Mouse (Mus musculus): ENCODE results near the gene Usp54. TPM values are rescaled to one million over a fixed set of nuclear protein-coding genes. Genes with fewer than 3 reads are reported as not detected.

Gene Usp54
- polyA plus RNA-seq (2014; fragmentation: Nextera tagmentation; extraction: Ambion mirVana): 8.6 and 11.9 TPM in 2 replicates

DNA sequence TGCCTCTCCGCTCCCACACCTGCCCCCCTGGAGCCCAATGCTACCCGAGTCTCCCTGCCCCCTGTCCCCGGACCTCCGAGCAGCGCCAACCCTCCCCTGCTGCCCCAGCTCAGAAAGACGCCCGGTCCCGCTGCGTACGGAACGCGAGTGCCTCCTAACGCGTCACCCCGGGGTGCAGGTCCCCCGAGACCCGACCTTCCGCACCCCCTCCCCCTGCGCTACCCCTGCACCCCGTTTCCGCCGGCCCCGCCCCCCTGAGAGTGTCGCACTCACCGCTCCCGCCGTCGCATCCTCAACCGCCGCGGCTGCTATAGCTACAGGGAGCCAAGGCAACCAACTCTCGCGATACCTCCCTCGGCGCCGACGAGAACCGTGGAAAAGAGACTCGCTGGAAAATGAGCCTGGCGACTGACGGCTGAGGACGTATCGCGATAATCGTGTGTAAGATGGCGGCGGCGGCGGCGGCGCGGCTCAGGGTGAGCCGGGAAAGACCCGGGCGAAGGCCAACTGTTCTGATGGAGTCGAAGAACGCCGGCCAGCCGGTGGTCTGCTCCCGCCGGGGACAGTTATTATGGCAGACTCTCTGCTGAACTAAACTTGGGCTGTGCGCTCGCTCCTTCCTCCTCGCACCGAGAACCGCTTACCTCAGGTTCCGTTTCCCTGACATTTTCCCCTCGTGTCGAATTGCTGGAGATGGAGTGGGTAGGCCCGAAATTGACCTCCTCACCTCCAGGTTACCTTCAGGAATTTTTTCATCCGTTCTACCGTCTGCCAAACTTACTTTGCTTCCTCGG lies at the start of gene Usp54:
Gene Usp54 (minus strand): TSS at position 420 of the 794 bp plus-strand sequence.
- WGBS: under 1% methylated on average over 73 of the region's 73 CpGs
- Histone ChIP-seq H3K4me3 (ENCODE audit: low read depth, low read length) (peak within 1 kb of the TSS; percentile 78), H3K36me3 (ENCODE audit: control insufficient read depth, insufficient read depth, low read length) (no peaks in the 10 kb centered on the region), H3K27me3 (replicated peaks; ENCODE audit: control insufficient read depth, insufficient read depth, low read length) (no peaks in the 10 kb centered on the region), H3K27ac (ENCODE audit: low read depth, low read length) (peak within 1 kb of the TSS; percentile 92), H3K4me1 (ENCODE audit: control insufficient read depth, insufficient read depth, low read length) (no peaks in the 10 kb centered on the region), H3K9me3 (replicated peaks; ENCODE audit: control insufficient read depth, low read length) (no peaks in the 10 kb centered on the region), H3K9ac (ENCODE audit: low read length) (peak within 1 kb of the TSS; percentile 90), H3K4me2 (ENCODE audit: low read length) (peak within 1 kb of the TSS; percentile 82)
- peak; percentile 98 for ATAC-seq
- DNase-seq (ENCODE audit: low spot score): peak; percentile 99

DNA sequence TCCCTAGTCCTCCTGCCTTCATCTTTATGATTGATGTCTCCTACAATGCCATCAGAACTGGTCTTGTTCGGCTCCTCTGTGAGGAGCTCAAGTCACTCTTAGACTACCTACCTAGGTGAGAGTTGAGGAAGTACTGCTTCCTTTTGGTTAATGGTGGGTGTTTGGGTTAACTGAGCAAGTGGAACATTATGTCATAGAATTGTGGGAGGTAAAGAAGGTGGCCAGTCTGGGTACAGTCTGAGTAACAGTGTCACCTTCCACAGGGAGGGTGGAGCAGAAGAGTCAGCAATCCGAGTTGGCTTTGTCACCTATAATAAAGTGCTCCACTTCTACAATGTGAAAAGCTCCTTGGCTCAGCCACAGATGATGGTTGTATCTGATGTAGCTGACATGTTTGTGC lies 48.1 kb upstream of the Usp54 start:
- DNase-seq (ENCODE audit: low spot score) (no peak), ATAC-seq (no peak)
- Histone ChIP-seq H3K36me3 (ENCODE audit: control insufficient read depth, insufficient read depth, low read length) (peaks cover 99% of the 10 kb centered on the region), H3K4me1 (ENCODE audit: control insufficient read depth, insufficient read depth, low read length) (no peaks in the 10 kb centered on the region), H3K9me3 (replicated peaks; ENCODE audit: control insufficient read depth, low read length) (no peaks in the 10 kb centered on the region), H3K27ac (ENCODE audit: low read depth, low read length) (no peak overlapping the region), H3K9ac (ENCODE audit: low read length) (no peak overlapping the region), H3K4me2 (ENCODE audit: low read length) (no peak overlapping the region), H3K27me3 (replicated peaks; ENCODE audit: control insufficient read depth, insufficient read depth, low read length) (no peaks in the 10 kb centered on the region), H3K4me3 (ENCODE audit: low read depth, low read length) (no peak overlapping the region)
- 93% methylated on average over 2 of the region's 2 CpGs for WGBS

GRCm38 (mm10) chr14:20686576-20686975 lies 45.7 kb upstream of the Usp54 start:
- Histone ChIP-seq H3K9me3 (replicated peaks; ENCODE audit: control insufficient read depth, low read length) (no peaks in the 10 kb centered on the region), H3K4me1 (ENCODE audit: control insufficient read depth, insufficient read depth, low read length) (no peaks in the 10 kb centered on the region), H3K4me3 (ENCODE audit: low read depth, low read length) (no peak overlapping the region), H3K36me3 (ENCODE audit: control insufficient read depth, insufficient read depth, low read length) (peaks cover 99% of the 10 kb centered on the region), H3K27me3 (replicated peaks; ENCODE audit: control insufficient read depth, insufficient read depth, low read length) (no peaks in the 10 kb centered on the region), H3K9ac (ENCODE audit: low read length) (no peak overlapping the region), H3K27ac (ENCODE audit: low read depth, low read length) (no peak overlapping the region), H3K4me2 (ENCODE audit: low read length) (no peak overlapping the region)
- no peak for DNase-seq (ENCODE audit: low spot score)
- WGBS: 98% methylated on average over 3 of the region's 3 CpGs
- no peak for ATAC-seq

DNA sequence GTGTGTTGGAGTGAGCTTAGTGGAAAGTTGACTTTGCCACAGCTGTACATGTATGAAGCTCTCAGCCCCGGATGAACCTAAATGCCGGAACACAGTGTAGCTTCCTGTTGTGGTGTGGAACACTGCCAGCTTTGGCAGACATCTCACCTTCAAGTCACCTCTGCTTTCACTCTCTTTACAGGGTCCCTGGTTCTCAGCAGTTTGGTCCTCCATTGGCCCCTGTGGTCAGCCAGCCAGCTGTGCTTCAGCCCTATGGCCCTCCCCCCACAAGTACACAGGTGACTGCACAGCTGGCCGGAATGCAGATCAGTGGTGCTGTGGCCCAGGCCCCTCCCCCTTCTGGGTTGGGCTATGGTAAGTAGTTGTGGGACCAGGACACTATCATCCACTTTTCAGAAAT lies 41.6 kb upstream of the Usp54 start:
- Histone ChIP-seq H3K4me1 (ENCODE audit: control insufficient read depth, insufficient read depth, low read length) (no peaks in the 10 kb centered on the region), H3K27ac (ENCODE audit: low read depth, low read length) (no peak overlapping the region), H3K4me3 (ENCODE audit: low read depth, low read length) (no peak overlapping the region), H3K4me2 (ENCODE audit: low read length) (no peak overlapping the region), H3K36me3 (ENCODE audit: control insufficient read depth, insufficient read depth, low read length) (peaks cover 97% of the 10 kb centered on the region), H3K27me3 (replicated peaks; ENCODE audit: control insufficient read depth, insufficient read depth, low read length) (no peaks in the 10 kb centered on the region), H3K9ac (ENCODE audit: low read length) (no peak overlapping the region), H3K9me3 (replicated peaks; ENCODE audit: control insufficient read depth, low read length) (no peaks in the 10 kb centered on the region)
- 81% methylated on average over 3 of the region's 3 CpGs for WGBS
- DNase-seq (ENCODE audit: low spot score) (no peak), ATAC-seq (no peak)

DNA sequence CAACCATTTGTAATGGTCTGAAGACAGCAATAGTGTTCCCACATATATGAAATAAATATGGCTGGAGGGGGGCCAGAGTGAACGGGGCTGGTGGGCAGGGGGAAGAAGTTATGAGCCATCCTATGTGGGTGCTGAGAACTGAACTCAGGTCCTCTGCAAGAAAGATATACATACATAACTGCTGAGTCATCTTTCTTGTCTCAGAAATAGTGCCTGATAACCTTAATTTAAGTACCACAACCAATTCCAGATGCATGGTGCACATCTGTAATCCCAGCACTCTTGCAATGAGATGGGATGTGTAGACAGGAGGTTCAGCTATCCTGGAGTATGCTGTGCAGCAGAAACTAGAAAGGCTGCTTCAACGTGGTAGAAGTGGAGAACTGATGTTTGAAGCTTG lies 40.9 kb upstream of the Usp54 start:
- ATAC-seq (no peak), DNase-seq (ENCODE audit: low spot score) (no peak)
- Histone ChIP-seq H3K4me3 (ENCODE audit: low read depth, low read length) (no peak overlapping the region), H3K27ac (ENCODE audit: low read depth, low read length) (no peak overlapping the region), H3K9ac (ENCODE audit: low read length) (no peak overlapping the region), H3K27me3 (replicated peaks; ENCODE audit: control insufficient read depth, insufficient read depth, low read length) (no peaks in the 10 kb centered on the region), H3K4me2 (ENCODE audit: low read length) (no peak overlapping the region), H3K4me1 (ENCODE audit: control insufficient read depth, insufficient read depth, low read length) (no peaks in the 10 kb centered on the region), H3K36me3 (ENCODE audit: control insufficient read depth, insufficient read depth, low read length) (peaks cover 97% of the 10 kb centered on the region), H3K9me3 (replicated peaks; ENCODE audit: control insufficient read depth, low read length) (no peaks in the 10 kb centered on the region)
- 93% methylated on average over 2 of the region's 2 CpGs for WGBS

DNA sequence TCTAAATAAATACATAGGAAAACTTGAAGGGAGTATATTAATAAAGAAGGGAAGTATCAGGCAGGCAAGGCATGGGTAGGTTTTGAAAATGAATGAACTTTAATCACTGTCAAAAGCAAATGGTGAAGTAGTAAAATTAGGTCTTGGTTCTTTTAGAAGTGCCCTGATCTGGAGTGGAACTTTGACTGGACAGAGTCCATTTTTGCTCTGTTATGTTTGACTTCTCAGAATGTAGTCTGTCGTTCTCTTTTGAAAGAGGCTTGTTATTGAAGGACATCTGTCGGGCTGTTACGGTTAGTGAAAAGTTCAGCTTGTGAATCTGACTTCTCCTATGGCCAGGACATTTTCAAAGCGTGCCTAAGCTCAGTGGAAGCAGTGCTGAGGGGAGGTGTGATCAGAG lies 37.0 kb upstream of the Usp54 start:
- H3K4me2 ChIP-seq (ENCODE audit: low read length): no peak overlapping the region
- no peak for ATAC-seq
- peaks cover 69% of the 10 kb centered on the region for H3K36me3 ChIP-seq (ENCODE audit: control insufficient read depth, insufficient read depth, low read length)

GRCm38 (mm10) chr14:20674064-20674833 lies 33.4 kb upstream of the Usp54 start, which contains the start of gene Sec24c:
Sec24c (plus strand) TSS chr14:20674308.
- 2% methylated on average over 42 of the region's 43 CpGs for WGBS
- ATAC-seq: peak; percentile 98
- H3K9ac ChIP-seq (ENCODE audit: low read length): peak within 1 kb of the TSS; percentile 79

More for the DNA sequence above, 37.0 kb upstream of the Usp54 start:
- WGBS: 92% methylated on average over 4 of the region's 4 CpGs
- no peak overlapping the region for H3K9ac ChIP-seq (ENCODE audit: low read length)
- no peaks in the 10 kb centered on the region for H3K27me3 ChIP-seq (replicated peaks; ENCODE audit: control insufficient read depth, insufficient read depth, low read length)
- H3K4me3 ChIP-seq (ENCODE audit: low read depth, low read length): no peak overlapping the region
- H3K9me3 ChIP-seq (replicated peaks; ENCODE audit: control insufficient read depth, low read length): no peaks in the 10 kb centered on the region
- no peak overlapping the region for H3K27ac ChIP-seq (ENCODE audit: low read depth, low read length)
- DNase-seq (ENCODE audit: low spot score): no peak
- H3K4me1 ChIP-seq (ENCODE audit: control insufficient read depth, insufficient read depth, low read length): peaks cover 3% of the 10 kb centered on the region; the same call in 1 of the 2 replicates

GRCm38 (mm10) chr14:20673735-20674063 lies 32.8 kb upstream of the Usp54 start:
- peak overlapping the region; percentile 64; the same call in 1 of the 2 replicates for H3K27ac ChIP-seq (ENCODE audit: low read depth, low read length)
- WGBS: 16% methylated on average over 13 of the region's 13 CpGs
- DNase-seq (ENCODE audit: low spot score): no peak

More at GRCm38 (mm10) chr14:20674064-20674833, 33.4 kb upstream of the Usp54 start, which contains the start of gene Sec24c:
- Histone ChIP-seq H3K27me3 (replicated peaks; ENCODE audit: control insufficient read depth, insufficient read depth, low read length) (no peaks in the 10 kb centered on the region), H3K36me3 (ENCODE audit: control insufficient read depth, insufficient read depth, low read length) (peaks cover 33% of the 10 kb centered on the region), H3K4me1 (ENCODE audit: control insufficient read depth, insufficient read depth, low read length) (peaks cover 3% of the 10 kb centered on the region; the same call in 1 of the 2 replicates), H3K4me3 (ENCODE audit: low read depth, low read length) (peak within 1 kb of the TSS; percentile 67), H3K9me3 (replicated peaks; ENCODE audit: control insufficient read depth, low read length) (no peaks in the 10 kb centered on the region), H3K27ac (ENCODE audit: low read depth, low read length) (peak within 1 kb of the TSS; percentile 77), H3K4me2 (ENCODE audit: low read length) (peak within 1 kb of the TSS; percentile 75)
- peak; percentile 100 for DNase-seq (ENCODE audit: low spot score)

More at GRCm38 (mm10) chr14:20673735-20674063, 32.8 kb upstream of the Usp54 start:
- peaks cover 3% of the 10 kb centered on the region; the same call in 1 of the 2 replicates for H3K4me1 ChIP-seq (ENCODE audit: control insufficient read depth, insufficient read depth, low read length)
- peak overlapping the region; percentile 40; the same call in 1 of the 2 replicates for H3K9ac ChIP-seq (ENCODE audit: low read length)
- H3K27me3 ChIP-seq (replicated peaks; ENCODE audit: control insufficient read depth, insufficient read depth, low read length): no peaks in the 10 kb centered on the region
- peak overlapping the region; percentile 67 for H3K4me2 ChIP-seq (ENCODE audit: low read length)
- no peaks in the 10 kb centered on the region for H3K9me3 ChIP-seq (replicated peaks; ENCODE audit: control insufficient read depth, low read length)
- peak overlapping the region; percentile 67 for H3K4me3 ChIP-seq (ENCODE audit: low read depth, low read length)
- peaks cover 28% of the 10 kb centered on the region for H3K36me3 ChIP-seq (ENCODE audit: control insufficient read depth, insufficient read depth, low read length)
- peak; percentile 72 for ATAC-seq

Data from forebrain, embryonic 14.5 days (tissue).